Mouse (Mus musculus): Measurements from ENCODE around the gene Adig. TPM values are rescaled to one million over a fixed set of nuclear protein-coding genes. Genes with fewer than 3 reads are reported as not detected.

The Adig gene
- 0.16 TPM in 1 of 2 replicates, not detected in the other for polyA plus RNA-seq (2012)

DNA sequence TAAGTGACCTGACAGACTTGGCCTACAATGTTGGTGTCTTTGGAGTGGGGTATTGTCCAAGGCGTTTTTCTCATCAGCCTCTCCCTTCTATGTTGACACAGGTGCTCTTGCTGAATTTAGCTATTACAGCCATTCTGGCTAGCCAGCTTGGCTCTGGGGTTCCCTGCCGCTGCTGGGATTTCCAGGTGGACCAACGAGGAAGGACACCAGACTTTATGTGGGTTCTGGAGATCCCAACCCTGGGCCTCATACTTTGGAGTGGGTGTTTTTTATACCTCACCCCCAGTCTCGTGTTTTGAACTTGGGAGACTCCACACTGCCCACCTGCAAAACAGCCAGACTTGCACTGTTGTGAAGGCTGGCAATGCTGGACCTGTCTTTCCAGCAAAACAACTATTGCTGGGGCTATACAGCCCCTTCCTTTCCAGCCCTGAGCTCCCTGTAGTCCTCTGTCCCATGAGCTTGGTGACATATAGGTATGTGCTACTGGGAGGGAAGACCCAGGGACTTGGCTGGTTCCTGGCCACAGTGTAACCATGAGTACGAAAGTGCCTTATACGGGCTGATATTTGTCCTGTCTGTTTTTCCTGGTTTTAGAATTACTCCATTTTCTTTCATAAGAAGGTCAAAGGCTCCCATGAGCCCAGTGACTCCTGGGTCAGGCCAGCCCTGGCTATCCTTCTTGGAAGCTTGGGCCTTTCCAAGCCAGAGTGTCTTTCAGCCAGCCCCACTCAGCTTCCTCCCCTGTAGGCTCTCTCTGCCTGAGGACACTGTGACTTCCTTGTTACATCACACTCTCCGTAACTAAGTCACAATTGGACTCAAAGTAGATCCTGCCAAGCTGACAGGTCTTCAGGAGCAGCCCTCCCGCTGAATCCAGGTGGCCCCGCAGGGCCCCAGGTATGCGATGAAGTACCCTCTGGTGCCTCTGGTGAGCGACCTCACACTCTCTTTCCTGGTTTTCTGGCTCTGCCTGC lies at the start of gene Adig:
Gene Adig (plus strand): TSS at position 777 of the 977 bp plus-strand sequence.

DNA sequence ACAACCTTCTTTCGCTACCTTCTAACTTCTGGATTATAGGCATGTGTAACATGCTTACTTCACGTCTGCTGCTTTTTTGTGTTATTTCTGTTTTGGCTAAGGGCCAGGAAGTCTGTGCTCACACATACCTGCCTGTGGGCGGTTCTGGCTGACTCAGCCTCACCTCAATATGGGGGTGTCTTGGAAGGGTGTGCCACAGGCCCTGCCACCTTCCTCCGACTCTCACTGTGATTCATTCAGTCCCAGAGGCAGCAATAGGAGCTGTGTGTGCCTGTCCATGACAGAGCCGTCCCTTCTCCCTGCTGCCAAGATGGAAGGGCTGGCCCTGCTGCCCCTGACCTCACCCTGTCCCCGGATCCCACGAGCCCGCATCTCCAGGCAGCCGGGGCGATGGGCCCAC lies 10.1 kb downstream of the Adig start, which contains the start of gene Arhgap40:
Gene Arhgap40 (plus strand): TSS at position 269 of the 400 bp plus-strand sequence.

Other genes with a start within 250 kb of the Adig start
- 0.10 TPM in 1 of 2 replicates, not detected in the other for gene Bpi, start 244.5 kb upstream of the Adig start, polyA plus RNA-seq (2012)
- gene Lbp, start 196.1 kb upstream of the Adig start, polyA plus RNA-seq (2012), result 30.5 and 54.0 TPM in 2 replicates
- 0.11 and 0.17 TPM in 2 replicates for gene Snhg11, start 127.0 kb upstream of the Adig start, polyA plus RNA-seq (2012)
- 2.5 and 2.9 TPM in 2 replicates for gene Ralgapb, start 92.8 kb upstream of the Adig start, polyA plus RNA-seq (2012)
- gene Arhgap40, start 10.2 kb downstream of the Adig start, polyA plus RNA-seq (2012), result 0.17 TPM in 1 of 2 replicates, not detected in the other
- 0.11 and 0.46 TPM in 2 replicates for gene Slc32a1, start 108.2 kb downstream of the Adig start, polyA plus RNA-seq (2012)
- gene Actr5, start 122.3 kb downstream of the Adig start, polyA plus RNA-seq (2012), result 14.9 and 16.9 TPM in 2 replicates
- gene Ppp1r16b, start 162.8 kb downstream of the Adig start, polyA plus RNA-seq (2012), result 1.1 TPM in 2 replicates

Measured in megakaryocyte-erythroid progenitor cell, adult 5 weeks (primary cell).